Mouse (Mus musculus) hindbrain, postnatal 0 days (tissue): ENCODE measurements around the gene Tomm5. TPM values are rescaled to one million over a fixed set of nuclear protein-coding genes. Genes with fewer than 3 reads are reported as not detected.

Experiments used
- ATAC-seq: fragments of 200-750 bp; cut with Nextera tagmentation; 2 replicates; pipeline ENCODE4 v1.8.0; 2017; ENCODE audit warnings: mild to moderate bottlenecking, moderate TSS enrichment, moderate library complexity
- DNase-seq: peaks from one replicate; pipeline ENCODE4 v3.0.0-alpha.2; 2015; ENCODE audit warnings: low spot score
- H3K27ac ChIP-seq: fragments of 300-500 bp; sonication (generic); 2 replicates; pipeline ENCODE4 v1.5.1; 2014; ENCODE audit warnings: mild to moderate bottlenecking
- H3K27me3 ChIP-seq: fragments of 300-500 bp; sonication (generic); 2 replicates; pipeline ENCODE4 v1.6.1; 2014; ENCODE audit warnings: low read length, mixed read lengths; ENCODE audit not compliant: insufficient read depth
- H3K36me3 ChIP-seq: fragments of 300-500 bp; sonication (generic); 2 replicates; pipeline ENCODE4 v1.6.1; 2014; ENCODE audit warnings: low read length, mixed read lengths; ENCODE audit not compliant: insufficient read depth
- H3K4me1 ChIP-seq: fragments of 300-500 bp; sonication (generic); 2 replicates; pipeline ENCODE4 v1.6.1; 2014; ENCODE audit warnings: antibody characterized with exemption, low read length, mixed read lengths; ENCODE audit not compliant: insufficient read depth
- H3K4me2 ChIP-seq: fragments of 300-500 bp; sonication (generic); 2 replicates; pipeline ENCODE4 v1.6.1; 2014; ENCODE audit warnings: low read depth, mild to moderate bottlenecking, low read length, moderate library complexity, mixed read lengths
- H3K4me3 ChIP-seq: fragments of 300-500 bp; sonication (generic); 2 replicates; pipeline ENCODE4 v1.5.1; 2014; ENCODE audit warnings: low read length
- H3K9ac ChIP-seq: fragments of 300-500 bp; sonication (generic); replicated peaks from 2 replicates; pipeline ENCODE4 v1.6.1; 2014; ENCODE audit warnings: mild to moderate bottlenecking, low read length, moderate library complexity, mixed read lengths
- H3K9me3 ChIP-seq: fragments of 300-500 bp; sonication (generic); 2 replicates; pipeline ENCODE4 v1.6.1; 2016; ENCODE audit warnings: low read length, mixed read lengths
- CTCF ChIP-seq: IDR thresholded peaks from 2 replicates; pipeline ENCODE4 v1.5.1; 2016; ENCODE audit warnings: antibody characterized with exemption, control low read depth, low read depth
- WGBS: fragments of 180-500 bp; shearing (Covaris S2); extraction: QIAGEN DNeasy Blood & Tissue Kit; methylation state at CpG from one replicate; pipeline ENCODE4 v1.1.7; 2014; 5-methylcytosine and 5-hydroxymethylcytosine counted together
- polyA plus RNA-seq: library from polyadenylated mRNA; unstranded; fragments of >200 nt; fragmentation: Nextera tagmentation; extraction: Ambion mirVana; gene quantifications from 2 replicates; pipeline ENCODE4 v1.2.1, GENCODE M21; 2015
- total RNA-seq: library from RNA; depleted of rRNA; stranded (reverse); fragments of >200 nt; gene quantifications from 2 replicates; pipeline ENCODE4 v1.2.3, GENCODE M21; 2014; rRNA removed

Tomm5 gene
- 106 and 267 TPM in 2 replicates for total RNA-seq
- polyA plus RNA-seq: 218 and 219 TPM in 2 replicates

- no peaks in the 10 kb centered on the region for H3K27me3 ChIP-seq
- peaks cover 8% of the 10 kb centered on the region for H3K4me1 ChIP-seq
- peak within 1 kb of the TSS; percentile 67; the same call in 1 of the 2 replicates for H3K27ac ChIP-seq
- H3K9ac ChIP-seq: peak within 1 kb of the TSS; percentile 86
- DNase-seq (peak; percentile 95), ATAC-seq (peak; percentile 99)
- TF ChIP-seq CTCF: peak; percentile 89
- 0 out of 2 replicates have a peak, but pooled peaks cover 5% of the 10 kb centered on the region for H3K36me3 ChIP-seq
- H3K9me3 ChIP-seq: no peaks in the 10 kb centered on the region
- H3K4me3 ChIP-seq: peak within 1 kb of the TSS; percentile 79
- H3K4me2 ChIP-seq: peak within 1 kb of the TSS; percentile 91
- WGBS: under 1% methylated on average over 39 of the region's 39 CpGs
These were observed at the start of gene Tomm5 for GRCm38 (mm10) chr4:45107601-45108277. Gene Tomm5 (minus strand): TSS chr4:45108114.

- Histone ChIP-seq H3K4me3 (no peak overlapping the region), H3K4me1 (no peaks in the 10 kb centered on the region), H3K9me3 (no peaks in the 10 kb centered on the region), H3K9ac (no peak overlapping the region), H3K27ac (no peak overlapping the region), H3K36me3 (no peaks in the 10 kb centered on the region), H3K27me3 (no peaks in the 10 kb centered on the region), H3K4me2 (no peak overlapping the region)
- no peak for DNase-seq
- TF ChIP-seq CTCF: no peak
- WGBS: 75% methylated on average over 3 of the region's 3 CpGs
- ATAC-seq: no peak
These were observed 48.5 kb upstream of the Tomm5 start for GRCm38 (mm10) chr4:45156433-45156832.

GRCm38 (mm10) chr4:45143005-45143404, 35.1 kb upstream of the Tomm5 start:
- ATAC-seq: peak; percentile 50
- peaks cover 16% of the 10 kb centered on the region for H3K4me1 ChIP-seq
- H3K27ac ChIP-seq: peak overlapping the region; percentile 51; the same call in 1 of the 2 replicates
- no peak for TF ChIP-seq CTCF
- H3K36me3 ChIP-seq: no peaks in the 10 kb centered on the region
- DNase-seq: peak; percentile 52
- H3K9ac ChIP-seq: no peak overlapping the region
- no peak overlapping the region for H3K4me3 ChIP-seq
- WGBS: 41% methylated on average over 8 of the region's 8 CpGs
- H3K27me3 ChIP-seq: no peaks in the 10 kb centered on the region; the same call in 1 of the 2 replicates
- no peaks in the 10 kb centered on the region for H3K9me3 ChIP-seq
- H3K4me2 ChIP-seq: no peak overlapping the region; the same call in 1 of the 2 replicates

GRCm38 (mm10) chr4:45142411-45142810, 34.5 kb upstream of the Tomm5 start:
- Histone ChIP-seq H3K9me3 (no peaks in the 10 kb centered on the region), H3K36me3 (no peaks in the 10 kb centered on the region), H3K9ac (no peak overlapping the region), H3K27me3 (no peaks in the 10 kb centered on the region; the same call in 1 of the 2 replicates), H3K4me1 (peaks cover 16% of the 10 kb centered on the region), H3K4me2 (peak overlapping the region; percentile 25), H3K27ac (peak overlapping the region; percentile 51; the same call in 1 of the 2 replicates), H3K4me3 (no peak overlapping the region)
- peak; percentile 93 for ATAC-seq
- no peak for TF ChIP-seq CTCF
- WGBS: 18% methylated on average over 11 of the region's 11 CpGs
- DNase-seq: peak; percentile 80

- no peak overlapping the region for H3K9ac ChIP-seq
- H3K36me3 ChIP-seq: no peaks in the 10 kb centered on the region
- no peak overlapping the region for H3K4me3 ChIP-seq
- H3K4me1 ChIP-seq: peaks cover 16% of the 10 kb centered on the region
- ATAC-seq: peak; percentile 46
- no peaks in the 10 kb centered on the region for H3K9me3 ChIP-seq
- H3K27ac ChIP-seq: peak overlapping the region; percentile 51; the same call in 1 of the 2 replicates
- TF ChIP-seq CTCF: 0 out of 2 replicates have a peak, but pooled peaks have one; percentile 2
- no peaks in the 10 kb centered on the region; the same call in 1 of the 2 replicates for H3K27me3 ChIP-seq
- peak; percentile 27 for DNase-seq
- H3K4me2 ChIP-seq: no peak overlapping the region
- 47% methylated on average over 5 of the region's 5 CpGs for WGBS
These were observed 33.9 kb upstream of the Tomm5 start for GRCm38 (mm10) chr4:45141835-45142234.

- no peak for DNase-seq
- WGBS: 48% methylated on average over 4 of the region's 4 CpGs
- H3K4me2 ChIP-seq: no peak overlapping the region
- no peaks in the 10 kb centered on the region for H3K9me3 ChIP-seq
- H3K36me3 ChIP-seq: no peaks in the 10 kb centered on the region
- TF ChIP-seq CTCF: no peak
- no peaks in the 10 kb centered on the region; the same call in 1 of the 2 replicates for H3K27me3 ChIP-seq
- no peak overlapping the region for H3K27ac ChIP-seq
- H3K4me1 ChIP-seq: peaks cover 1% of the 10 kb centered on the region; the same call in 1 of the 2 replicates
- ATAC-seq: no peak
- H3K4me3 ChIP-seq: no peak overlapping the region
- no peak overlapping the region for H3K9ac ChIP-seq
These were observed 29.7 kb upstream of the Tomm5 start for GRCm38 (mm10) chr4:45137636-45138035.

- ATAC-seq (no peak), DNase-seq (no peak)
- Histone ChIP-seq H3K27ac (no peak overlapping the region), H3K9ac (no peak overlapping the region), H3K9me3 (no peaks in the 10 kb centered on the region), H3K36me3 (no peaks in the 10 kb centered on the region), H3K4me1 (no peaks in the 10 kb centered on the region), H3K4me2 (no peak overlapping the region), H3K4me3 (no peak overlapping the region), H3K27me3 (no peaks in the 10 kb centered on the region)
- TF ChIP-seq CTCF: no peak
- WGBS: 74% methylated on average over 8 of the region's 8 CpGs
These were observed 26.6 kb upstream of the Tomm5 start for GRCm38 (mm10) chr4:45134471-45134870.
